Mouse (Mus musculus): ENCODE measurements around the gene Gm42906. TPM values are rescaled to one million over a fixed set of nuclear protein-coding genes. Genes with fewer than 3 reads are reported as not detected.
A peak's percentile ranks its signal among the peaks of the same experiment; 100 is the strongest.

The Gm42906 gene
- total RNA-seq, 2 experiments from 2014 or later = not detected

DNA sequence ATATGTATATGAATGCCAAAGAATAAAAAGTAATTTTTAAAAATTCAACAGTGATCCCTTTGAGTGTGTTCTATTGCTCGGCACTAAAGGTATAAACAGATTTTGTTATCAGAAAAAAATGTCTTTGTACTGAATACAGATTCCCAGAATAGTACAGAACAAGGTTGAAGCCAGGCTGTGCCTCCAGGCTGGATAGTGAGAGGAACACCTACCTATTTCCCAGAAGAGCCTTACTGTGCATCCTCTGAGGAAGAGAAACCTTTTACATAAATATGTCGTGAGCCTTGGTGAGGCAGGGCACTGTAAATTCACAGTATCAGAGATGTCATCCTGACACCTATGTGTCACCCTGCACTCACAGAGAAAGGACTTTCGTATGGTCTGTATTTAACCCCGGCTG lies 31.8 kb downstream of the Gm42906 start:
- DNase-seq (ENCODE audit: low spot score in 2 of 2) = no peak

DNA sequence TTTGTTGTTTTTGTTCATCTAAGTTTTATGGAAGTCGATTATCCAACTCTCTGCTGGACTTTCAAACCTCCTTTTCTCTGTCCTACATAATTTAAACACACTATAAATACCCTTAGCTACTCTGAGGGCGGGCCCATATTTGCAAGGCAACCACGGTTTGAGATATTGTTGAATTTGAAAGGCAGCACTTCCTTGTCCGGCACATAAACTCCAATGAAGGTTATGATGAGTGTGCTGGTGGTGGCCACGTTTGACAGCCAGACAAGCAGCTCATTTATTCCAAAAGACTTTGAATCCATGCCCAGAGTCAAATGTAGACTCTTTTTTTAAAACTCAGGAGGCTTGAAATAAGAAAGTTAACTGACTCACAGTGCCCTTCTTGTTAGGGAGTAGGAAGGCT lies 33.3 kb downstream of the Gm42906 start:
- no peak for DNase-seq (ENCODE audit: low spot score in 2 of 2)

DNA sequence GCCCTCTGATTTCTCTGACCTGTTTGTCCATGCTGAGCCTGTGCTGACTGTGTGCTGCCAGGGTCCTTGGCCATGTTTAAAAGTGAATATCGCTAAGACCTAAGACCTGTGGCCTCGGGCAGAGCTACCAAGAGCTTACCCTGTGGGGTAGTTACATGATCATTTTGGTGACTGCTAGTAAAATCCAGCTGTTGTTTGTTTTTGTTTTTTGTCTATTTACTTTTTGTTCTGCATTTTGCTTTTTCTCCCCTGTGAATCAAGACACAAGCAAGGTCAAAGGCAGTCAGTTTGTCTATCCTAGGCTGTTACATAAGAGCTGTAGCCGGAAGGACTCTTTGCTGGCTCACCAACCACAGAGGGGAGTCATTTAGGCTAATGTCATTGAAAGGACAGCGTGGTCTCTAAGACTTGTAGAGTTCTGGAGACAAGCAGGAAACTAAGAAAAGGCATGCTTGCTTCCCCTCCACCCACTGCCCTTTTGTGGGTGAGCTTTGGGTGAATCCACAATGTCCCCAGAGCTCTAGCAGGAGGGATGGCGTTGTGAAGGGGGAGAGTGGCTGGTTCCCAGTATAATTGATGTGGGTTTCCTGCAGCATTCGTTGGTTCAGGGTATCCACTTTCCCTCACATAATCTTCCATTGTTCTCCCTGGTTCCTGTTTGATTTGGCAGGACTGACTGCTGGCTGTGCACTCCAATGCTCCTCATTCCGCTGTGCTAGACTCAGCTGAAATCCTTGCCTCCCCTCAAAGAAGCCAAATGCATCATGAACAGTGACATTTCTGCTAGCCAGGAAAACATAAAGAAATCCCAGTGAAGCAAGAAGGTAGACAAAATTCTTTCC lies 33.9 kb downstream of the Gm42906 start:
- DNase-seq (ENCODE audit: low spot score in 2 of 2) = no peak

DNA sequence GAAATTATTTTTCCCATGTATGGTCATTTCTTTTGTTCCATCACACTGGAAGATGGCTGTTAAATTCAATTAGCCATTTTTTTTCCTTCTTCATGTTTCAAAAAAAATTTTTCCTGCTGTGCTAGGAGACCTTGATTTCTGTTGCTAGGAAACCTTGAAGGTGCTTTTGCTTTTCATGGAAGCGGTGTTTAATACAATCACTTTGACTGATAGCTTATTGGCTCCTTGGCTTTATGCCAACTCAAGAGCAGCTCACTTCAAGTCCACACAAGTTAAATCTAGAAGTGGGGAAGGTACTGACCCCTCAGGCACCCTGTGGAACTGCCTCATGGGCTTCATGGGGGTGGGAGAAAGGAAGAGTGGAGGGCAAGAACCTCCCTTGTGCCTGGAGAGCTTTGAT lies 38.1 kb downstream of the Gm42906 start:
- no peak for DNase-seq (ENCODE audit: low spot score in 2 of 2)

DNA sequence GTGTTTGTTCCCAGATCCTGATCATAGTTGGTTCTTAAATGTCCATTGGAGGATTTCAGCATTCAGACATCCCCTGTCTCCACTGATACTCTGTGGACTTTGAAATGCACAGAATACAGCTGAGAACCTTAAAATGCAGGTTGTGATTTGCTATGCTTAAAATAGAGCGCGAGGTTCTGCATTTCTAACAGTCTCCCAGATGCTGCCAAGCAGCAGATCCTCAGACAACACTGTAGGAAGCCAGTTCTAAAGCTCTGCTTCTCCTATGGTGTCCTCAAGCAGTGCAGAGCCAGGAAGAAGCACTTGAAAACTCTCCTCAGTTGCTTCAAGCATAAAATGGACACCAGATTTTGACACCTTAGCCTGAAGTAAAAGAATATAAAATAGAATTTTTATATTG lies 48.1 kb downstream of the Gm42906 start:
- no peak for DNase-seq (ENCODE audit: low spot score in 2 of 2)

DNA sequence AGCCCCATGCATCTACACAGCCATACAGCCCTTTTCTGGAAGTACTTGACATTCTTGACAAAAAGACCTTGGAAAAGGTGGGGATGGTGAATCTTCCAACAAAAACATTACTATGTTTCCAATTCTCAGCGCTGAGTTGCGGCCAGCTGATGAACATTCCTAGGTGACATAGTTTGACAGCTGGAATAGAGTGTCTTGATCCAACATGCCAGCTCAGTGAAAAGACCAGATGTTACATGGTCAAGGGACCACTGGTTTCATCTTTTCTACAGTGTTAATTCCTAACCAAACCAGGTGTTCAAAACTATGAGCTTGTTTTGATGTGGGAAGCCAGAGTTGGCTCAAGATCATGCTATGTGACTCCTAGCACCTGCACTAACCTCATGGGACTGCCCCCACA lies 48.8 kb downstream of the Gm42906 start:
- DNase-seq (ENCODE audit: low spot score in 2 of 2) = no peak

DNA sequence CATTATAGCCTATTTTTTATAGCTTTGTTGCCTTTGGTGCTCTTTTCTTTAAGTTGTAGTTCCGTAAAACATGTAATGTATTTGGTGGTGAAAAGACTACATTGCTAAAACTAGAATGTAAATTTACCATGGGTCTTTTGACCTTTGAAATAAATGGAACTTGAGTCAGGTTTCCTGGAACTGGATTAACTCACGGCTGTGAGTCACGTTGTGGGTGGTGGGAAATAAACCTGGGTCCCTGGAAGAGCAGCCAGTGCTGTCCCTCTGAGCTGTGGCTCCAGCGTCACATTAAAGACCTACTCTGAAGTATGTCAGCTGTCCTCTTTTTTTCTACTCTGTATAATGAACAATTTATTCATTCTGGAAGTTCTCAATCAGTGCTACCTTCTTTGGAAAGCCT lies 51.0 kb downstream of the Gm42906 start:
- DNase-seq (ENCODE audit: low spot score in 2 of 2) = no peak

DNA sequence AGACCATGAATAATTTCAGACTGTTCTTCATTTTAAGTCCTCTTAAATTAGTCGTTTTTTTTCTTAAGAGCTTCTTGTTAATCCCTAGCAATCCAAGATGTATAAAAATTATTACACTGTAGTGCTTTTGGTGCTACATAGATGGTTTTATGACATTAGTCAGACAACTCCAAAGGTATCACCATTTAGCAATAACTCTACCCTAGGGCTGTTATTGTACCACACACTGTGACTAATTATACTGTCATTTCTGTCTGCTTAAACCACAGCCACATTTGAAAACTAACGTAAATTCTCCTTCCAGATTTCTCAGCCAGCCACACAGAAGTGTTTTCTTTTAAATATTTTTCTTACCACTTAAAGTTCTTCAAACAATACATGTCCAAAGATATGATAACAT lies 53.1 kb downstream of the Gm42906 start:
- no peak for DNase-seq (ENCODE audit: low spot score in 2 of 2)

DNA sequence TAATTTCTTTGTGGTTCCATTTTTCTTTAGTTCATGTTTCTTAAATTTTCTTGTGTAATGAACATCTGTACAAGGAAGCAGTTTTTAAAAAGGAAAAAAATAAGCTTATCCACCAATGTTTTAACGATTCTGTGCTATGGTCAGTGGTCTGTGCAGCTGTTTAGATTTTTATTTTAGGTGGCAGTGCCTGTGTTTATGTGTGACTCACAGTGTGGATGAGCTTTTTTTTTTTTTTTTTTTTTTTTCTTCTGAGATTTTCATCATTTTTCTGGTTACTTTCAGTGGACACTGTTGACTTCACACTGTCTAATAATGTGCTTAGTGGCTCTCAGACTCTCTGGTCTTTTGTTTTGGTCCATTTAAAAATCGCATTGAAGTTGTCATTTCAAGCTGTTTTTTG lies 56.8 kb downstream of the Gm42906 start:
- no peak for DNase-seq (ENCODE audit: low spot score in 2 of 2)

DNA sequence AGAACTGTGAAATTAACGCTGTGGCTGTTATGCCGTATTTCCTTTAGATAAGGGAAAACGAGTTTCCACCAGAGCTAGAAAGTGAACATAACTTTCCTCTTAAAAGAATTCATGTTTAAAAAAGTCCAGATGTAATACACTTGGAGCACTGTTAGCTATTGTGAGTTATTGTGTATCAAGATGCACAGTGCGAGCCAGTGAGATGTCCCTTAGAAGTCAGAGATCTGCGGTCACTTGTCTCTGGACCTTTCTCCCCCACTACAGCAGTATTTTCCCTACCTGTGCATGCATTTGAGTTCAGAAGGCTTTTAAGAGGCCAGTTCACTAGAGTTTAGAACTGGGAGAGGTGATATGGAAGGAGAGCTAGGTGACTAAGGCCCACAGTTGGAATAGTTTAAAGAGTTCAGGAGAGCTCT lies 58.6 kb downstream of the Gm42906 start:
- DNase-seq (ENCODE audit: low spot score in 2 of 2) = peak in 1 of 2 experiments; percentile 9

DNA sequence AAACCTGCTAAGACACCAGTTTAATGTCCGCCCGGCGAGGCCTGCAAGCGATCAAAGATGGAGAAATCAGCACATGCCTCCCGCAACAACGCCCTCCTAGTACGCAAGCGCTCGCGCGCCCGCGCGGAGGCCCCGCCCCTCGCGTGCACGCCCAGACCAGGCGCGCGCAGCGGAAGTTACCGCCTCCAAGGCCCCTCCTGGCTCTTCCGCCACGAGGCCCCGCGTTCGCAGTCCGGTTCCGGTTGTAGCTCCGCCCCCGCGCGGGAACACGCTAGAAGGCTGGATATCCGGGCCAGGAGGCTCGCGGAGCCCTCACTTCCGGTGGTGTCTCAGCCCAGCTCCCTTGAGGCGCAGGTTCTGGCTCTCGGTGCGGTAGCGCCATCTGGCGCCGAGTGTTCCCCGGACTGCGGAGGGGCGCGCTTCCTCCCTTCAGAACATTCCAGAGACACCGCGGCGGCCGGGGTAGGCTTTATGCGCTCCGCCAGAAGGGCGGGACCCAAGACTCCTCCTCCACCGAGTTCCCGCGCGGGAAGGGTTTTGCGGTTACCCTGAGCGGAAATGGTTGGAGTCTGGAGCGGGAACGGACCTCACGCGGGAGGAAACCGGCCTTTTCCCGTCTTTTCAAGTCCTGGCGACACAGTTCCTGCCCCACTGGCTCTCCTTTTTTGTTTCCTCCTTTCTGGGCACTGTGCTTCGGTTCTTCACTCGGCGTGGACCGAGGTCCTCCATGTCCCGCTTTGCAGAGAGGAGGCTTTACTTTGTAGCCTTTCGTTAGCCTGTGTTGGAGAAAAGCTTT lies 59.4 kb downstream of the Gm42906 start:
- peak; percentile 100 for DNase-seq (ENCODE audit: low spot score in 2 of 2)

DNA sequence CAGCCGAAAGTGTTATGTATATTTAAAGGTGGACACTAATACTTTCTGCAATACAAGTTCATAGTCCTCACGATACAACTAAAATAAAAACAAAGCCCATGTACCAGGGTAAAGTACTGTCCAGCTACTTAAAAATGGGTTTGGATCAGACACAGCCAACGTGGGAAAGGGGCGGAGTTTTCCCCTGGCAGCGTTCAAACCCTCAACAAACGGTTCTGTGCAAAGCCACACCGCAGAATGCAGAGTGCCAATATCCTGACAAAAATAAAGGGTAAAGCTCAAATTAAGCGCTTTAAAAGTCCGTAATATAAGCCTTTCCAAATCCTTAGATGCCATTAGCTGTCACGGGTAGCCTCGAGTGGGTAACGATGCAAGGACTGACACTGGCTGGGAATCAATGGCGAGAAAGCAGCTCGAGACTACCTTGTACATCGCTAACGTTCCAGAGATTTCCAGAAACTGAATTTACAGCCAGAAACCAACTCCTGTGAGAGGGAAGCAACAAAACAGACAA lies 60.0 kb downstream of the Gm42906 start:
- no peak for DNase-seq (ENCODE audit: low spot score in 2 of 2)

DNA sequence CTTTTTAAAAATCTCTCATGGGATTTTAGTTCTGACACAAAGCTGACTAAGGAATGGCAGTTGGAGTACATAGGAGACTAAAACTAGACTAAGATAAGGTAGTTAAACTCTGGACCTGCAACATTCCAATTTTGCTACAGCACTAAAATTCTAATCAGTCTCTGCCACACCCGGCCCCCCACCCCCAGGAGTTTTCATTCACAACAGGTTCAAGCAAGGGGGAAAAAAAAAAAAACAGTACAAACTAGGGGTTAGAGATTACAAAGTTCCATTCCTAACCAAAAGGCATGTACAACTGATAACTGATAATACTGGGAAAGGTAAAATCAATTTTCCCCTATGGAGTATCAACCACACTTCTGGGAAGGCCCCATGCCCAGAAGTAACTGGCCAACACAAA lies 60.6 kb downstream of the Gm42906 start:
- DNase-seq (ENCODE audit: low spot score in 2 of 2) = no peak

DNA sequence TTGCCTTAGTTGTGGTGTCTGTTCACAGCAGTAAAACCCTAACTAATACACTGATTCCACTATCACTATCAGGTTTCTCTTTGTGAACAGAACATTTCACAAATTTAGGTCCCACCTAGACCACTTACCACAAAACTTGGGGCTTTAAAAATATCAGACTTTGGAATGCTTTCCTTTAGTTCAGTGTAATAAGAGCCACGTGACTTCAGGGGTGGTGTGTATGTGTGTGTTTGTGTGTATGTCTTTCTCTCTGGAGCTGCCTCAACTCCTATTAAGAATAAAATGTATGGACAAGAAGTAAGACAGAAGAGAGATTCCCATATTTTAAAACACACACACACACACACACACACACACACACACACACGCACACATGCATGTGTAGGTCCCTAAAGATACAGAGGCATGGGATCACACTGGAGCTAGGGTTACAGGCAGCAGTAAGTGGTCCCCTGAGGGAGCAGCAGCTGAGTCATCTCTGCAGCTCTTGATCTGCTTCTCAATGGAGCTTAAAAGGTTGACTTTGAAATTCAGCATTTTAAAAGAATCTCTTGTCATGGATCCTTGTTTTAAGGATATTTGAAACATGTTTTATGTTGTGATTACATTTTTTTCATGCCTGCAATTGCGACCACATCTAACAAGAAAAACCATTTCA lies 64.5 kb downstream of the Gm42906 start:
- no peak for DNase-seq (ENCODE audit: low spot score in 2 of 2)

DNA sequence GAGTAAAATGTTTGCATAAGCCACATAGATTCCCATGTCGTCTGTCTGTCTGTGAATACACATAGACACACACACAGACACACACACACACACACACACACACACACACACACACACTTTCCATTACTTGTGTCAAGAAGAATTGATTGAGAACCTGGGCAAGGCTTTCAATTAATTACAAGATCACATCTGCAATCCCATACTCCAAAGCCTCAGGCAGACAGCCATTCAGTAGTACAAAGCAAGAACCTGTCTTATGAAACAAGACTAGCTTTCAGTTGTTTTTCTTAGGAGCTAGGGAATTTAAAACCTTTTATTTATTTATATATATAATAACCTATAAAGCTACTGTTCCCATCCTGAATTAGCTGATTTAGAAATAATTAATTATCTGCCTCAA lies 78.3 kb downstream of the Gm42906 start:
- no peak for DNase-seq (ENCODE audit: low spot score in 2 of 2)

DNA sequence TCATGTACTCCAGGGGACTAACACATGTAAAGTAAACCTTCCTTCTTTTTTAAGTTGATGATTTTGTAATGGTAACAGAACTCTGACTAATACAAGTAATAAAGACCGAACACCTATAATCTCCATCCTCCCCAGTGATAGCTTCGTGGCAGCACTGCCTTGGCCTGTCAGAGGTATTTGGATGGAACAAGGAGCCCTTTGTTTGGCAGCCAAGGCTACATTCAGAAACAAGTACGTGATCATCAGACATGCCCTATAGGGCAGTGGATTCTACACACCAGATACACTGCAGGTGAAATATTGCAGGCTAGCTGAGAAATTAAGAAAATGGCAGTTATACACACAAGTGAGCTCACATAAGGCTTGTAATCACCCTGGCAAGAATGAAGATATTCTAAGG lies 79.5 kb downstream of the Gm42906 start:
- no peak for DNase-seq (ENCODE audit: low spot score in 2 of 2)

DNA sequence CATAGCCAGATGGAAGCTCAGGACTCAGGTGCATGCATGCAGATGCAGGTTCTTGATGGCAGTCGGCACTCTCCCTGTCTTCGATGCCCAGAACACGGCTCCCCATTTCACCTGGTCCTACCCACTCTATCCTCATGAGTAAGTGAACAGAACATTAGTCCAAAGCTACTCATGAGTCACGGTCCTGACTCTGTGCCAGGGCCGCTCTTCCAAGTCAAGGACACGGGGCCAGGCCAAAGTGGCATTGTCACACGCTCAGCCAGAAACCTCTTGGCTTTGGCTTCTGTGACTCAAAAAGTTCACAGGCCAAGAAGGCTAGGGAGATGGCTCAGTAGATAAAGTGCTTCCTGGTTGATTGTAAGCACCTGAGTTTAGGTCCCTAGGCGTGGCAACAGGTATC lies 81.3 kb downstream of the Gm42906 start:
- no peak for DNase-seq (ENCODE audit: low spot score in 2 of 2)

DNA sequence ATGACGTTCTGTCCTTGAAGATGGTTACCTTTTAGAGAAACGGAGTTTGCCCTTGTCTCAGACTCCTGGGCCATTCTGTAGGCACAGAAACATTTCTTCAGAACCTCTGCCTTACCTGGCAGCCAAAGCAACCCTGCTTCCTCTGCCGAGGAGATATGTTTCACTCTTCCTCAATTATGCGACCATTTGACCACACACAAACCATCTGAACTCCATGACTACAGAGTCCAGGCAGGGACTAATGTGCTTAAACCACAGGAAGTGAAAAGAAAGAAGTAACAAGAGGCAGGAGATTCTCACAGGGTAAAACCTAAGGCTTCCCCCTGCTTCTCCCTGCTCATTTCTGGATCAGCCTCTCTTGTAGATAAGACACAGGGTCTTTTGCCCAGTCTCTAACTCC lies 83.2 kb downstream of the Gm42906 start:
- no peak for DNase-seq (ENCODE audit: low spot score in 2 of 2)

DNA sequence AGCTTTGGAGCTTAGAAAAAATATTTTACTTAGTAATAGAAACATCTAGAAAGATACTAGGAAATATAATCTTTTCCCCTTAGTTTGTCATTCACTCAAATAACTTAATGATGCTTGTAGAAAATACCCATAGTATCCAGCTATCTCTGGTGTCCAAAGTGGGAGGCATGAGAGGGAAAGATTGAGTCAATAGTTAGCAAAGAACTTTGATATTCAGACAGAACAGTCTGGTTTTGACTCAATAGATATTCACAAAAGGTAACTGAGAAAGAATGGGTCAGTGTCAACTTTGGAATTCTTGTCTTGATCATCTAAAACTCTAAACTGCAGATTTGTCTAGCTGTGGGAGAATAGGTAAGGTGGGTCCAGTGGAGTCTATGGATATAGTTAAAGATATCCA lies 94.3 kb downstream of the Gm42906 start:
- DNase-seq (ENCODE audit: low spot score in 2 of 2) = no peak

DNA sequence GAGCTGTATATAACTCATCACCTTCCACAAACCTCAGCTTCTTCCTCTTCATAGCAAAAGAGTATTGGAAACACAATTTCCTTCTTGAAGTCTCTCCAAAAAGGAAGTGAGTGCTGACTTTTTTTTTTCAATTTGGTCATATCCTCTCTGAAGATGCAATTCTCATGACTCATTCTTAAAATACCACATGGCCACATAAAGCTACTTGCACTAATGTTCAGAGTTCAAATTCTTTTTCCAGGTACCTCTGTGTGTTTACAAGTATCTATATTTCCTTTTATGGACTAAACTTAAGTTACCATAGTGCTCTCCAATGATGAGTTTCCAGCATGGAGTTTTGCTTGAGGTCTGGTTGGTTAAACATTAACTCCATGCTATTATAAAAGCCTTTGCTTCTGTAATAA lies 94.8 kb downstream of the Gm42906 start:
- DNase-seq (ENCODE audit: low spot score in 2 of 2) = no peak

DNA sequence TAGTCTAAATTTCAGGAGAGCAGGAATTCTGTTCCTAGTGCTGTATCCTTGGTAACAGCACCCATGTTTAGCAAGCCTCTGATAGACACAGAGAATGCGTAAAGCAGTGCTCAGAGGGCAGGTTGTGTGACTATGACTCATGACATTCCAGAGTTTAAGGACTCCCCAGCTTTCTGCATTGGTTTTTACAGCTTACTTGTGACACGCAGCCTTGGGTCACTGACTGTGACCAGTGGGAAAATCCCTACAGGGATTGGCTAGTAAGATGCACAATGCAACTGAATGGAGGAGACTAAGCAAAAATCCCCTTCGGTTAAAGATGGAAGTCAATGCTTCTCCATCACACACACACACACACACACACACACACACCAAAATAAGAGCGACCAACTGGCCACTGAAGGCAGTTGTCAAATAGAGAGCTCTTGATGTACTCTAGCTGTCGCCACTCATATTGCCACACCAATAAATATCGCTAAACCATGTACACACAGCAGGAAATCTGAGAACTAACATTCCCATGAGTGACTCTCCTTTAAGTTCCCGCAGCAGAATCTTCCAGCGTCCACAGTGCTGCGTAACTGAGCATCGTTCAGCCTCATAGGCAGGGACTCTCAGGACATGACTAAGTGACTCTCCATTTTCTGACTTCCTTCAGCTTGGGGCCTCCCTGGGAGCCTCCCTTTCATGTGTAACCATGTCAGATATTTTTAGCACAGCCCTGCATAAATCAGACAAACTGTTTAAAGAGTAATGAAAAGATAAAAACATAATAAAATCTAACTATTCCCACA lies 112.0 kb downstream of the Gm42906 start:
- DNase-seq (ENCODE audit: low spot score in 2 of 2) = peak; percentile 14 to 40

Measured in layer of hippocampus, postnatal 14 days (tissue).